In the genomic region with DNA sequence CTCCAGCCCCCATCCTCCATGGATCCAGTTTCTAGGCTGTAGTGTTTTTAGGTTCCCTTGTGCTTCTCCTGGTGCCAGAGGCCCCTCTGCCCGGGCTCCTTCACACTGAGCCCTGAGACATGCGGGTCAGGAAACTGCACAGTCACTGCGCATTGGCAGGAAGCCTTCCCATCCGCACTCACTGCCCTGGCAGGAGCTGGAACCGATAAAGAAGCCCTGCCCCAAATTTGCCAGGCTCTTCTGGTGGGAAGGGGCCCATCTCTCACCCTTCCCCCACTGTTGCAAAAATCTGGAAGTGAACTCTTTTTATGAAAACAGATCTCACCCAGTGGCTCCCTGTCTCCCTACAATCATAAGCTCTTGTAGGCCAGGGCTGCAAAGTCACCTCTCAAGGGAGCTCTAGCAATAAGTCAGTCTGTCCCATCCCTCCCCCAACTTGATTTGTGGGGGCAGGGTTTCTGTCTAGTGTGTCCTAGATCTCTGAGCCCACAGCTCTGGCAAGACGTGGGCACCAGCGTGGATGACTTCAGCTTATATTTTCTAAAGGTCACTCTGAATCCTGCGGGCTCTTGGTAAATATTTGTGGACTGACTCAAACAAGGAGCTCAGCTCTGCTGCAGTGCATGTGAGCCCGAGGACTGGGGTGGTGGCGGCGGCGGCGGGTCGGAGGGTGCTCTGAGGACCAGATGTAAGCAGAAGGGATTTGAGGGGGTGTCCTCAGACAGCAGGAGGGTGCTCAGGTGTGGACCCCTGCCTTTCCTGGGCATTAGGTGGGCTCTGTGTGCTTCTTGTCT, we compare ENCODE assay signal across 8 mouse cellular contexts. TPM values are rescaled to one million over a fixed set of nuclear protein-coding genes. Genes with fewer than 3 reads are reported as not detected.
DNase-seq lines count a peak whose midpoint lies in the region; ATAC-seq lines count a peak whose summit lies in the region.

No protein-coding gene starts in this region.

- peak; percentile 30 for DNase-seq in embryo, embryonic 10.5 days (ENCODE audit: low spot score)
- no peak for DNase-seq in embryo, embryonic 11 days
- peak; percentile 87 for DNase-seq in adrenal gland, postnatal 10 days
- peak; percentile 71 to 76 for DNase-seq in heart, postnatal 14 days
- peak; percentile 40 to 41 for DNase-seq in layer of hippocampus, postnatal 36 days
- peak; percentile 17 for DNase-seq in splenic B cell, adult 2 months (ENCODE audit: low read depth, low spot score)

- ATAC-seq in erythroblast, adult 5-6 weeks (replicated peaks; ENCODE audit: low FRiP score, poor library complexity, severe bottlenecking), result peak; percentile 32
- 0 out of 2 replicates have a peak, but pooled peaks have one; percentile 12 for ATAC-seq in megakaryocyte progenitor cell, adult 5-6 weeks (replicated peaks; ENCODE audit: poor library complexity)

- H3K27me3 ChIP-seq in splenic B cell, adult 2 months (ENCODE audit: control insufficient read depth, insufficient read depth, low read length, poor library complexity, severe bottlenecking), result no peaks in the 10 kb centered on the region

- peaks cover 8% of the 10 kb centered on the region for H3K36me3 ChIP-seq in splenic B cell, adult 2 months (ENCODE audit: control insufficient read depth, insufficient read depth, low read length, poor library complexity, severe bottlenecking)

- intact Hi-C loops in heart, postnatal 14 days (cut with DNase I), result no loop called here

RNA-seq across cellular contexts. Expression of gene Frmd8, which starts 26.8 kb away (rescaled TPM):
- 10 to 100 TPM; 29.0 to 34.8 TPM for total RNA-seq in adrenal gland, postnatal 10 days (2021)
- 5.4 and 6.0 TPM in 2 replicates for total RNA-seq in erythroblast, adult 5-6 weeks (2015; ENCODE audit: low replicate concordance)
- 4.2 and 6.8 TPM in 2 replicates for total RNA-seq in erythroblast, adult 5-6 weeks (2017; ENCODE audit: low replicate concordance)
- 10 to 100 TPM; 15.6 to 15.8 TPM for total RNA-seq in heart, postnatal 14 days (2021)
- 10 to 100 TPM; 13.5 to 14.2 TPM for total RNA-seq in layer of hippocampus, postnatal 36 days (2021)
- 15.7 and 16.3 TPM in 2 replicates for total RNA-seq in megakaryocyte progenitor cell, adult 5-6 weeks (2015)
- total RNA-seq in megakaryocyte progenitor cell, adult 5-6 weeks (2017), result 16.2 and 17.7 TPM in 2 replicates

RNA-seq across cellular contexts. Expression of gene Slc25a45, which starts 29.4 kb away (rescaled TPM):
- 10 to 100 TPM; 13.4 to 14.2 TPM for total RNA-seq in adrenal gland, postnatal 10 days (2021)
- total RNA-seq in erythroblast, adult 5-6 weeks (2015; ENCODE audit: low replicate concordance), result 14.0 and 14.6 TPM in 2 replicates
- 10.0 and 11.3 TPM in 2 replicates for total RNA-seq in erythroblast, adult 5-6 weeks (2017; ENCODE audit: low replicate concordance)
- 1 to 10 TPM; 3.3 to 4.5 TPM for total RNA-seq in heart, postnatal 14 days (2021)
- 1 to 10 TPM; 2.5 to 2.7 TPM for total RNA-seq in layer of hippocampus, postnatal 36 days (2021)
- total RNA-seq in megakaryocyte progenitor cell, adult 5-6 weeks (2015), result 28.7 and 30.5 TPM in 2 replicates
- total RNA-seq in megakaryocyte progenitor cell, adult 5-6 weeks (2017), result 30.2 and 39.5 TPM in 2 replicates

RNA-seq across cellular contexts. Expression of gene Tigd3, which starts 45.7 kb away (rescaled TPM):
- 1 to 10 TPM; 1.6 to 1.9 TPM for total RNA-seq in adrenal gland, postnatal 10 days (2021)
- 0.38 and 1.0 TPM in 2 replicates for total RNA-seq in erythroblast, adult 5-6 weeks (2015; ENCODE audit: low replicate concordance)
- 3.1 and 6.1 TPM in 2 replicates for total RNA-seq in erythroblast, adult 5-6 weeks (2017; ENCODE audit: low replicate concordance)
- under 1 TPM; 0.79 to 0.93 TPM for total RNA-seq in heart, postnatal 14 days (2021)
- 1 to 10 TPM; 1.9 to 2.2 TPM for total RNA-seq in layer of hippocampus, postnatal 36 days (2021)
- total RNA-seq in megakaryocyte progenitor cell, adult 5-6 weeks (2015), result 0.32 and 0.81 TPM in 2 replicates
- 1.5 and 2.8 TPM in 2 replicates for total RNA-seq in megakaryocyte progenitor cell, adult 5-6 weeks (2017)
